Mouse (Mus musculus): Measurements from ENCODE around the gene Isy1.

The Isy1 gene

GRCm38 (mm10) chr6:87805448-87805847 is 33.1 kb downstream of the Isy1 start:
- no peak for DNase-seq (ENCODE audit: low read depth, low spot score)

GRCm38 (mm10) chr6:87804886-87805285 is 33.7 kb downstream of the Isy1 start:
- DNase-seq (ENCODE audit: low read depth, low spot score) = no peak

GRCm38 (mm10) chr6:87804036-87804435 is 34.6 kb downstream of the Isy1 start:
- no peak for DNase-seq (ENCODE audit: low read depth, low spot score)

- no peak for DNase-seq (ENCODE audit: low read depth, low spot score)
These were observed 36.1 kb downstream of the Isy1 start for GRCm38 (mm10) chr6:87802462-87802861.

- no peak for DNase-seq (ENCODE audit: low read depth, low spot score)
These were observed 39.0 kb downstream of the Isy1 start for GRCm38 (mm10) chr6:87799576-87799975.

GRCm38 (mm10) chr6:87797321-87797720 is 41.3 kb downstream of the Isy1 start:
- DNase-seq (ENCODE audit: low read depth, low spot score) = no peak

GRCm38 (mm10) chr6:87796251-87796880 is 42.2 kb downstream of the Isy1 start:
- no peak for DNase-seq (ENCODE audit: low read depth, low spot score)

- no peak for DNase-seq (ENCODE audit: low read depth, low spot score)
These were observed 43.0 kb downstream of the Isy1 start for GRCm38 (mm10) chr6:87795385-87796150.

- DNase-seq (ENCODE audit: low read depth, low spot score) = no peak
These were observed 44.6 kb downstream of the Isy1 start for GRCm38 (mm10) chr6:87793821-87794510.

GRCm38 (mm10) chr6:87791826-87792225 is 46.8 kb downstream of the Isy1 start:
- DNase-seq (ENCODE audit: low read depth, low spot score) = no peak

- no peak for DNase-seq (ENCODE audit: low read depth, low spot score)
These were observed 47.7 kb downstream of the Isy1 start for GRCm38 (mm10) chr6:87790779-87791480.

GRCm38 (mm10) chr6:87789791-87790190 is 48.8 kb downstream of the Isy1 start:
- DNase-seq (ENCODE audit: low read depth, low spot score) = no peak

GRCm38 (mm10) chr6:87788896-87789587 is 49.6 kb downstream of the Isy1 start:
- no peak for DNase-seq (ENCODE audit: low read depth, low spot score)

- DNase-seq (ENCODE audit: low read depth, low spot score) = no peak
These were observed 50.2 kb downstream of the Isy1 start for GRCm38 (mm10) chr6:87788266-87788895.

- DNase-seq (ENCODE audit: low read depth, low spot score) = no peak
These were observed 51.3 kb downstream of the Isy1 start for GRCm38 (mm10) chr6:87787108-87787890.

- no peak for DNase-seq (ENCODE audit: low read depth, low spot score)
These were observed 52.0 kb downstream of the Isy1 start for GRCm38 (mm10) chr6:87786621-87787020.

- DNase-seq (ENCODE audit: low read depth, low spot score) = no peak
These were observed 54.6 kb downstream of the Isy1 start for GRCm38 (mm10) chr6:87784033-87784432.

GRCm38 (mm10) chr6:87780546-87781301 is 57.9 kb downstream of the Isy1 start:
- no peak for DNase-seq (ENCODE audit: low read depth, low spot score)
